Mouse (Mus musculus) G1E (cell line): ENCODE data around the gene Dnah2.

Experiments
- CTCF ChIP-seq: IDR thresholded peaks from 2 replicates; pipeline ENCODE4 v1.5.1; 2012; ENCODE audit warnings: low read depth, low read length, inconsistent platforms, mixed read lengths
- GATA1 ChIP-seq: IDR thresholded peaks from 2 replicates; pipeline ENCODE4 v1.6.1; 2012; ENCODE audit warnings: borderline replicate concordance, low read length, inconsistent platforms, mixed read lengths
- GATA2 ChIP-seq: IDR thresholded peaks from 2 replicates; pipeline ENCODE4 v1.6.1; 2012; ENCODE audit warnings: low read depth, low read length, inconsistent platforms, borderline replicate concordance
- TAL1 ChIP-seq: conservative IDR thresholded peaks from 2 replicates; pipeline ENCODE4 v1.6.1; 2012; ENCODE audit warnings: low read depth, low read length, inconsistent platforms, mixed read lengths

- TF ChIP-seq CTCF (no peak), GATA1 (no peak), TAL1 (no peak), GATA2 (no peak)
These were observed 16.2 kb upstream of the Dnah2 start for GRCm38 (mm10) chr11:69565131-69565530.
